Mouse (Mus musculus) liver, postnatal 0 days (tissue): ENCODE measurements at regions not wholly inside any gene's neighbourhood (a gene's known extent, or its start where the extent isn't known, plus 50 kb on each side); places are given as distances from the start of the nearest gene placed in this dataset.

ENCODE experiments used
- CTCF ChIP-seq: sonication (generic); IDR thresholded peaks from 2 replicates; pipeline ENCODE4 v1.5.1; 2016; ENCODE audit warnings: antibody characterized with exemption, low read depth
- EP300 ChIP-seq: IDR thresholded peaks from 2 replicates; pipeline ENCODE4 v1.6.1; 2016; ENCODE audit warnings: antibody characterized with exemption, low read depth, mild to moderate bottlenecking

- TF ChIP-seq CTCF (no peak), EP300 (no peak)
These were observed 557.6 kb upstream of the Gulo start for GRCm38 (mm10) chr14:66566600-66566999.
